Mouse (Mus musculus) telencephalon, adult 2 months (tissue): ENCODE measurements around the gene Pde1a.
A peak's percentile ranks its signal among the peaks of the same experiment; 100 is the strongest.
"Not testable (repeated sequence)": the region's sequence is repeated elsewhere in the genome, so short reads cannot be mapped to it uniquely, and the experiment has no call there.

Experiments
- DNase-seq: peaks from one replicate; pipeline ENCODE4 v3.0.0-alpha.2; 2011; ENCODE audit warnings: low read depth, low spot score

The Pde1a gene

DNA sequence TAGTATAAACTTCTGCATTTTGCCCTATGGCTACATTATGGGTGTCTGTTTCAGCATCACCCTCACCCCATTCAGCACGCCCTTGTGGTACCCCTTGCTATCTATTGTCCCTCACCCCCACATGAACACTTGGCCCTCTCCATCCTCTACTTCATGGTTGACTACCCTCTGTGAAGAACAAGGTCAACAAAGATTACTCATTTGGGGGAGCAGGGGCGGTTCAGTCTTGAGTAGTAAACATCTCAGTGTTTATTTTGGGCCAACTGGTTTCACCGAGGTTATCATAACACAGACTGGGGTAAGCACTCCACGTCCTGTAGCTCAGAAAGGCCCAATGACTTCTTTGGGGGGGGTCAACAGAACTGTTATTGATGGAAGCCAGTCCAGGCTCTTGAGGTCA, 164.3 kb downstream of the Pde1a start:
- DNase-seq: no peak

DNA sequence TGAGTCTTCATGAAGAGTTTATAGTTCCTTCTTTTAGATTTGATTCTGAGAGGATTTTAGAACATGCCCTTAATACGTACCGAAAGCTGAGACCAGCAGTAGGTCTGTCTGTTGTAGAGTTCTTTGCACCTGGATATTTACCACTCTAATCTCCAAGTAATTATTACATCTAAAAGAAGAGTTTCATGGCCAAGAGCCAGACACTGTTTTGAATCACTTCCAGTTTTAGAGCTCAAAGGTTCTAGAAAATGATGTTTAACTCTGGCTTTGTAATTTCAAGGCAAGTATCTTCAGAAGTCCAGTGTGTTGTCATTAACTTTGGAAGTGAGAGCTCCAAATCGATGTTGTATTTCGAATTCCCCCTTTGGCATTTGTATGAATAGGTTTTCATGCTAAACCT, 167.8 kb downstream of the Pde1a start:
- DNase-seq: no peak

GRCm38 (mm10) chr2:79957659-79958340, 171.5 kb downstream of the Pde1a start:
- no peak for DNase-seq

DNA sequence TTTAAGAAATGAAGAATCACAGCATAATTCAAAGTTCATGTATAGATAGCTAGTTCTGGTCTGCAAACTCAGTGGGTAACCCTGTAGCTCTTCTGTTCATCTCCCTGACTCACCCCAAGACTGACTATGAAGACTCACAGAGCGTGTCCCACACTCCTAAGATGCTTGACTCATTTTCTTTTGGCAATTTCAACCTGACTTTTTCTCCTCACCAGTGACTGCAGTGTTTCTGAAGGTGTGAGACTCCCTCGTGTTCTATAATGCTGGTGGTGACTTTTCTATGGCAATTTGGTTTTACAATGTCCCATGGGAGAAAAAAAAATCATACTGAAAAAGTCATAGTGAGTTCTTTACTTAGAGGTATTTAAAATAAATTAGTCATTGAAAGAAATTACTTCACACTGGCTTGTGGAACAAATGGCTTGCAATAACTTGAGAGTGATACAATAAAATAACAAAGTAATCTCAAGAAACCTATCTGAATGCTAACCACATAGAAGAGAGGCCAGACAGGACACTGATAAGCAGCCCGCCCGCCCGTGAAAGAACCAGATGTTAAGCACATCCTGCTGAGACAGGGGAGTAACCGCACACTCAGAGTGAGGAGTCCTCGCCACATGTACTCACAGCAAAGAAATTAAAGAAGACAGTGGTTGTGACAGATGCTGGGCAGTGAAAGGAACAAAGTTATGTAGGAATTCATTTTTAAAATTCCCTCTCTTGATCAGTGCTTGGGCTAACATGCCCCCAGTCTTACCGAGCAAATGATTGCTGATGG, 183.2 kb downstream of the Pde1a start:
- peak; percentile 23 for DNase-seq

DNA sequence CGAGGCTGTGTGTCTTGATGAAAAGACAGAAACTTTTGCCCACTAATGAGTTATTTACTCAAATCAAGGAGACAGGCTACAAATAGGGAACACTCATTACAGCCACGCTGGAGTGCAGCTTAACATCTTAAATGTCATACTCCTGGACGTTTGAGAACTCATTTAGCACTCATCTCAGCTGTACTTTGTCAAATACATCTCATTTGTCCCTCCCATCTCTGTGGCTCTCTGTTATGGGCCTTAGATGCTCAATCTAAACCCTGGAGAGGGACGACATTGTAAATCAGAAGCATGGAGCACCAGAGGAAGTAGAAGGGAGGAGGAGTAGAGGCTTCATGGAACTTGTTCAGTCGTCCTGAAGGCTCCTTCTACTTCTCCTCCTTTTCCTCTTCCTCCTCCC, 194.6 kb downstream of the Pde1a start:
- DNase-seq: no peak

GRCm38 (mm10) chr2:79922356-79922755, 206.9 kb downstream of the Pde1a start:
- DNase-seq: no peak

DNA sequence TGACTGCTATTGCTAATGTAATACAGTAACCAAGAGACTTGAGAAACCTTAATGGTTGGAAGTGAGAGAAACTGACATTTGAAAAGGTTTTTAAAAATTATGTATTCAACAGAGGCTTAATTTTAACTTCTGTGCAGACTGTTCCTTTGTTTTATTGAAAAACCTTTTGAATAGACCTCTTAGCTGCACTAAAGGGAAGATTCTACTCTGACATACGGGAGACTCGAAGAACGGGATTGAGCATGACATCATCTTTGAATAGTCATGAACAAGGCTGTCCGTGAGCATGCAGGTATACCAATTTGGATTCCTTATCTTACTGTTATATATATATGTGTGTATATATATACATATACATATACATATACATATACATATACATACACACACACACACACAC, 207.9 kb downstream of the Pde1a start:
- no peak for DNase-seq

GRCm38 (mm10) chr2:79920438-79920837, 208.8 kb downstream of the Pde1a start:
- no peak for DNase-seq

DNA sequence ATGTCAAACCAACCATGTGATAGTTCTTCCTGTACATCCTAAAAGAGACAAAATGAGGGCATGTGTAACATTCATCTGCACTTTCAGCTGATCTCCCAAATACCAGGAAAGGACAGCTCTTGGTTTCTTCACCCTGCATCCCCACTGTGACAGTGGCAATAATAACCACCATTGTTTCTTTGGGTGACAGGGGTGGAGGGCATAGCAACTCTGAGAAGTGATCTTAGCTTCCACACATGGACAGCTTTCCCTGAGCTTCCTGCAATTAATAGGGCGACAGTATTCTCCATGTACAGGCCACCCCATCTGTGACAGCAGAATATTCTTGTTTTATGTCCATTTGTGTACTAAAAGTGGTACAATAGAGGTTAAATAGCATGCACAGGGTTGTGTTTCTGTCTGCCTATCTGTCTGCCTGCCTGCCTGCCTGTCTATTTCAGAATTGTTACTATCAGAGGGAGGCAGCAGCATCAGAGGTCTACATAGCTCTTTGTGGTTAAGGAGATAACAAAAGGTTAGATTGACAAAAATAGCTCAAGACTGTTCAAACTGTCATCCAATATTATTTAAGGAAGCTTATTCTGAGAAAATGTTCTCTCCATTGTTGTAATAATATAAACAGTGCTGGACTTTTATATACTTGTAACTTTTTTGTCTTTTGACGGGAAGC, 227.3 kb downstream of the Pde1a start:
- no peak for DNase-seq

GRCm38 (mm10) chr2:79898522-79898921, 230.7 kb downstream of the Pde1a start:
- no peak for DNase-seq

DNA sequence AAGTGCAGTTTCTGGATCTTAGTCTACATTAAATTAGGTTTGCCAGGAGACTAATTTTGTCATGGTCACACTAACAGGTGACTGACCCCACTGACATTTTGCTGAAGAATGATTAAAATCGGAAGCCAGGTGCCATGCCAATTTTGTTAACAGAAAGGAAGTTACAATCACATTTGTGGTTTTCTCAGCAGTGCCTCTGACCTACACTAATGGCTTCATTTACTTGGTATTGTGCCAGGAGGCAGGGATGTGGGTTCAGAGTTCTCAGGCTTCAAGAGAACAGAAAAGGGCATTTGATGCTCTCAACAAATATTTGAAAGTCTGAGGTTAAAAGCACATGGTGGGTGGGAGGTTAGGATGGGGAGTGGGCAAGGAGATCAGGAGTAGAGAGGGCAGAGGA, 236.4 kb downstream of the Pde1a start:
- DNase-seq: no peak

GRCm38 (mm10) chr2:79891760-79892570, 237.3 kb downstream of the Pde1a start:
- DNase-seq: peak; percentile 42

- DNase-seq: no peak
Observed at GRCm38 (mm10) chr2:79890726-79891125, 238.5 kb downstream of the Pde1a start.

GRCm38 (mm10) chr2:79883631-79884350, 245.5 kb downstream of the Pde1a start:
- DNase-seq: peak; percentile 27

GRCm38 (mm10) chr2:79883210-79883609, 246.0 kb downstream of the Pde1a start:
- DNase-seq: no peak

DNA sequence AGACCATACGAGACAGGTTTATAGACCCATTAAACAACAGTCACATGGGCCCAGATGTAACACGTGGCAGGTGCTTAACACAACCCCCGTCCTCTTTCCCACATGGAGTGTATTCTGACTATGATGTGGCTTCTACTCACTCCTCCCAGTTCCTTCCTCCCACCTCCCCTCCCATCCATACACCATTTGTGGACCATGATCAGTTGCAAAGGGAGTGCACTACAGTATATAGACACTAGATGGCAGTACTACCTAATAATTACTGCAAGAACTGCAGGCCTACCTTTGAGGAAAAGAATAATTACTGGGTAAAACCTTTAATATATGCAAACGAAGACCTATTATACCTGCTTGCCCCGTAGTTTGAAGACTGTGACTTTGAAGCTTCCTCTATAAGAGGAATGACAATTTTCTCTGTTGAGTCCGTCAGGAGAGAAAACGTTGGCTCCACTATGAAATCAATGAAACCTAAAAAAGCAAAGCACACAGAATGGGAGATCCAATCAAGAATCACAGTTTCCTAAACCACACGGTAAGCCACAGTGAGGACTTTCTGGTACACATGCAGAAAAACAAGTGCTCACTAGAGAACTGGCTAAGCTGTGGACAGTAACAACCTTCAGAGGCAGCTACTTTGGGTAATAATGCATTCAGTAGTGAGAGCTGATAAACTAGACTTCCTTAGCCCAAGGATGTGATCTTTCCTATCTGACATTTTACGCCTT, 263.8 kb downstream of the Pde1a start:
- DNase-seq: peak; percentile 41

GRCm38 (mm10) chr2:79856874-79857273, 272.4 kb downstream of the Pde1a start:
- no peak for DNase-seq

GRCm38 (mm10) chr2:79847396-79847795, 281.9 kb downstream of the Pde1a start:
- not testable (repeated sequence) for DNase-seq

GRCm38 (mm10) chr2:79839513-79839912, 289.7 kb downstream of the Pde1a start:
- DNase-seq: no peak

- DNase-seq: no peak
Observed at GRCm38 (mm10) chr2:79839090-79839489, 290.2 kb downstream of the Pde1a start.
